Mouse (Mus musculus): ENCODE data around the gene Olfr1247. TPM values are rescaled to one million over a fixed set of nuclear protein-coding genes. Genes with fewer than 3 reads are reported as not detected.

Olfr1247 gene
- total RNA-seq (2023) = 0.14 to 0.15 TPM (median 0.15 TPM) in 3 of 4 replicates, not detected in the other

DNA sequence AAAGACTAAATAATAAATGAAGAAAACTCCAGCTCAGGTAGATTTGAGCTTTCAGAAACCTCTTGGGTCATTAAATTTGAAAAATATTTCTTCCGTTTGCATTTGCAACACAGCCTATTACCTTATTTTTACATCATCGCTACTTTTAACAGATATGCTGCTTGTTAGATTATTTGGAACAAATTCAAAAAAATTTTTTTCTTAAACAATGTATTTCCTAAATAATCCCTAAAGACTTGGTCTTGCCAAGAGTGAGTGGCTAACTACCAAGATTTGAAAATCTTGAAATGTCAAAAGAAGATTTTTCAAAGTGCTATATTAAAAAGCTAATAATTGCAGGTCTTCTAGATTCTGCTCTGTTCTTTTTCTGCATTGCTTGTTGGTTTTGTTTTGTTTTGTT, at the start of gene Olfr1247:
TSS of gene Olfr1247 (minus strand) at position 101 of the 400 bp plus-strand sequence.

GRCm38 (mm10) chr2:89661367-89661766, 47.4 kb upstream of the Olfr1247 start, which contains the start of gene Olfr1250:
Gene Olfr1250, minus strand, starts transcription at chr2:89661467.

GRCm38 (mm10) chr2:89634883-89635282, 21.0 kb upstream of the Olfr1247 start, which contains the start of gene Olfr1249:
Gene Olfr1249, minus strand, starts transcription at chr2:89634983.

DNA sequence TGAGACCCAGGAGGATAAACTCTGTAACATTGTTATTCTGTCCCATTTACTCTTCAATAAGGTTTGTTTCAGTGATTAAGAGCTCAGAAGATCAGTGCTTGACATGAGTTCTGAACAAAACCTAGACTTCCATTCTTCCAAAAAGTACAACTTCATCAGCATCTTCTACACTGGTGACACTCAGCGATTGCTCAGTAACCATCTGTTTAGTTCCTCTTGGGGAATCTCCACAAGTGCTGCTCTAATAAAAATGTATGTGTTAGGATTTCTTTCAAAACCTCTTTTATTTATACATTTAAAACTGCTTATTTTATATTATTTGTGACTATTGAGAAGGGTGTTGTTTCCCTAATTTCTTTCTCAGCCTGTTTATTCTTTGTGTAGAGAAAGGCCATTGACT, 4.2 kb upstream of the Olfr1247 start, which contains the start of gene Olfr1248:
TSS of gene Olfr1248 (minus strand) at position 101 of the 400 bp plus-strand sequence.

GRCm38 (mm10) chr2:89593057-89593456, 20.9 kb downstream of the Olfr1247 start, which contains the start of gene Olfr1246:
Gene Olfr1246, minus strand, starts transcription at chr2:89593157.

DNA sequence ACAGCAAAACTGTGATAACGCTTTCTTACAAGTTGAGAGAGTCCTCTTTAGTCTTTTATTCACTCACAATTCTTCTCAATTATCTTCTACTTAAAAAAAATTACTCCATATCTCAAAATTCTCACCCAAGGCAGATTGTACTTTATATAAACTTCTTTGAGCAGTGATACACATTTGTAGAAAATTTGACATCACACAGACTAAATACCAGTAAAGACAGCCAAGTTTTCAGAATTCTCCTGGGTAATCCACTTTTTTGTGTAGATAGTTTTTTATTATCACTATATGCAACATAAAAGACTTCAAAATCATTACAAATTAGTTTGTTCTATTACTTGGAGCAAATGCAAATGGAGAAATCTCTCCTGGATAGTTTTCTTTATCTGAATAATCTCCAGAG, 35.6 kb downstream of the Olfr1247 start, which contains the start of gene Olfr1245:
TSS of gene Olfr1245 (minus strand) at position 101 of the 400 bp plus-strand sequence.

Other genes with a start within 250 kb of the Olfr1247 start
- gene Olfr1234, start 249.3 kb downstream of the Olfr1247 start, total RNA-seq (2023) = not detected in 4 replicates
- gene Olfr1238, start 204.5 kb downstream of the Olfr1247 start, total RNA-seq (2023) = not detected in 4 replicates
- gene Olfr1239, start 193.7 kb downstream of the Olfr1247 start, total RNA-seq (2023) = not detected in 4 replicates
- gene Olfr1240, start 171.1 kb downstream of the Olfr1247 start, total RNA-seq (2023) = not detected in 4 replicates
- not detected in 4 replicates for gene Olfr1241, start 127.0 kb downstream of the Olfr1247 start, total RNA-seq (2023)
- not detected in 4 replicates for gene Olfr1242, start 115.8 kb downstream of the Olfr1247 start, total RNA-seq (2023)
- gene Olfr1243, start 82.6 kb downstream of the Olfr1247 start, total RNA-seq (2023) = not detected in 4 replicates
- gene Olfr1245, start 35.7 kb downstream of the Olfr1247 start, total RNA-seq (2023) = not detected in 4 replicates
- gene Olfr1246, start 21.0 kb downstream of the Olfr1247 start, total RNA-seq (2023) = not detected in 4 replicates
- gene Olfr1248, start 4.1 kb upstream of the Olfr1247 start, total RNA-seq (2023) = not detected in 4 replicates
- gene Olfr1249, start 20.9 kb upstream of the Olfr1247 start, total RNA-seq (2023) = not detected in 4 replicates
- gene Olfr1250, start 47.3 kb upstream of the Olfr1247 start, total RNA-seq (2023) = not detected in 4 replicates
- not detected in 4 replicates for gene Olfr1251, start 57.8 kb upstream of the Olfr1247 start, total RNA-seq (2023)
- not detected in 4 replicates for gene Olfr1252, start 110.9 kb upstream of the Olfr1247 start, total RNA-seq (2023)
- gene Olfr1253, start 143.0 kb upstream of the Olfr1247 start, total RNA-seq (2023) = not detected in 4 replicates
- gene Olfr1254, start 179.5 kb upstream of the Olfr1247 start, total RNA-seq (2023) = not detected in 4 replicates
- not detected in 4 replicates for gene Olfr1255, start 197.9 kb upstream of the Olfr1247 start, total RNA-seq (2023)
- gene Olfr1256, start 227.4 kb upstream of the Olfr1247 start, total RNA-seq (2023) = not detected in 4 replicates
- not detected in 4 replicates for gene Olfr48, start 234.1 kb upstream of the Olfr1247 start, total RNA-seq (2023)